Mouse (Mus musculus) kidney, adult 2 months (tissue): ENCODE measurements around the gene Nol10. TPM values are rescaled to one million over a fixed set of nuclear protein-coding genes. Genes with fewer than 3 reads are reported as not detected.

ENCODE experiments used
- DNase-seq: peaks from one replicate; pipeline ENCODE4 v3.0.0; 2021
- H3K27ac ChIP-seq: fragments of 200-500 bp; 2 replicates; pipeline ENCODE4 v1.5.1; 2012; ENCODE audit warnings: low read depth, low read length, control low read depth, inconsistent platforms; ENCODE audit not compliant: insufficient read depth
- H3K27me3 ChIP-seq: fragments of 200-500 bp; replicated peaks from 2 replicates; pipeline ENCODE4 v1.6.1; 2012; ENCODE audit warnings: mild to moderate bottlenecking, moderate library complexity, low read length, inconsistent platforms; ENCODE audit not compliant: control insufficient read depth, insufficient read depth
- H3K36me3 ChIP-seq: fragments of 200-500 bp; 2 replicates; pipeline ENCODE4 v1.6.1; 2012; ENCODE audit warnings: mild to moderate bottlenecking, moderate library complexity, low read length, inconsistent platforms; ENCODE audit not compliant: control insufficient read depth, insufficient read depth
- H3K4me1 ChIP-seq: fragments of 200-500 bp; 2 replicates; pipeline ENCODE4 v1.6.1; 2011; ENCODE audit warnings: low read length; ENCODE audit not compliant: control insufficient read depth, insufficient read depth
- H3K4me3 ChIP-seq: fragments of 200-500 bp; 2 replicates; pipeline ENCODE4 v1.5.1; 2011; ENCODE audit warnings: mild to moderate bottlenecking, low read depth, low read length, control low read depth; ENCODE audit not compliant: insufficient read depth
- CTCF ChIP-seq: fragments of 200-500 bp; conservative IDR thresholded peaks from 2 replicates; pipeline ENCODE4 v1.5.1; 2011; ENCODE audit warnings: low read depth, mild to moderate bottlenecking, control low read depth, low read length, moderate library complexity, mixed read lengths; ENCODE audit not compliant: insufficient read depth, insufficient read length
- POLR2A ChIP-seq: fragments of 200-500 bp; IDR thresholded peaks from one replicate; pipeline ENCODE4 v1.6.1; 2011; ENCODE audit warnings: low read depth, low read length, control low read depth
- WGBS: fragments of 180-500 bp; shearing (Covaris S2); methylation state at CpG from one replicate; pipeline ENCODE4 v1.1.7; 2018; 5-methylcytosine and 5-hydroxymethylcytosine counted together
- polyA plus RNA-seq: library from polyadenylated mRNA; depleted of rRNA; stranded (reverse); fragments of >200 nt; gene quantifications from 2 replicates; pipeline ENCODE4 v1.2.3, GENCODE M21; 2012

Gene Nol10
- polyA plus RNA-seq, 1 experiment: 6.1 TPM

- H3K27ac ChIP-seq: no peak overlapping the region
- no peak overlapping the region for H3K4me3 ChIP-seq
- TF ChIP-seq POLR2A (no peak), CTCF (no peak)
- H3K27me3 ChIP-seq: no peaks in the 10 kb centered on the region
- H3K4me1 ChIP-seq: no peaks in the 10 kb centered on the region
- 56% methylated on average over 4 of the region's 4 CpGs for WGBS
- H3K36me3 ChIP-seq: no peaks in the 10 kb centered on the region
- DNase-seq: no peak
These were observed 30.3 kb upstream of the Nol10 start for GRCm38 (mm10) chr12:17317970-17318369.

GRCm38 (mm10) chr12:17318453-17318852 is 29.8 kb upstream of the Nol10 start:
- 46% methylated on average over 3 of the region's 3 CpGs for WGBS
- no peaks in the 10 kb centered on the region for H3K36me3 ChIP-seq
- no peaks in the 10 kb centered on the region for H3K4me1 ChIP-seq
- TF ChIP-seq CTCF (no peak), POLR2A (no peak)
- no peaks in the 10 kb centered on the region for H3K27me3 ChIP-seq
- H3K27ac ChIP-seq: no peak overlapping the region
- DNase-seq: no peak
- H3K4me3 ChIP-seq: no peak overlapping the region

- Histone ChIP-seq H3K4me1 (no peaks in the 10 kb centered on the region), H3K36me3 (no peaks in the 10 kb centered on the region), H3K27me3 (no peaks in the 10 kb centered on the region), H3K4me3 (peak overlapping the region; percentile 55), H3K27ac (no peak overlapping the region)
- DNase-seq: peak; percentile 66
- 4% methylated on average over 51 of the region's 51 CpGs for WGBS
- TF ChIP-seq POLR2A (no peak), CTCF (no peak)
These were observed 23.4 kb upstream of the Nol10 start for GRCm38 (mm10) chr12:17324549-17325470.

- 71% methylated on average over 3 of the region's 3 CpGs for WGBS
- H3K36me3 ChIP-seq: no peaks in the 10 kb centered on the region
These were observed 19.0 kb upstream of the Nol10 start, which contains the start of gene Atp6v1c2 for GRCm38 (mm10) chr12:17329259-17329658. Gene Atp6v1c2 (minus strand): TSS chr12:17329359.

GRCm38 (mm10) chr12:17333459-17333858 is 14.8 kb upstream of the Nol10 start:
- WGBS: 20% methylated on average over 1 of the region's 1 CpGs
- H3K36me3 ChIP-seq: no peaks in the 10 kb centered on the region

More at GRCm38 (mm10) chr12:17329259-17329658, 19.0 kb upstream of the Nol10 start, which contains the start of gene Atp6v1c2:
- no peaks in the 10 kb centered on the region for H3K27me3 ChIP-seq
- no peak for DNase-seq
- no peaks in the 10 kb centered on the region for H3K4me1 ChIP-seq
- no peak for TF ChIP-seq POLR2A
- TF ChIP-seq CTCF: no peak
- no peak within 1 kb of the TSS for H3K27ac ChIP-seq
- no peak within 1 kb of the TSS for H3K4me3 ChIP-seq

GRCm38 (mm10) chr12:17338338-17338737 is 9.9 kb upstream of the Nol10 start:
- Histone ChIP-seq H3K27me3 (no peaks in the 10 kb centered on the region), H3K4me1 (no peaks in the 10 kb centered on the region), H3K27ac (no peak overlapping the region), H3K36me3 (no peaks in the 10 kb centered on the region), H3K4me3 (no peak overlapping the region)
- DNase-seq: no peak
- TF ChIP-seq POLR2A (no peak), CTCF (no peak)
- WGBS: 60% methylated on average over 2 of the region's 2 CpGs

More at GRCm38 (mm10) chr12:17333459-17333858, 14.8 kb upstream of the Nol10 start:
- Histone ChIP-seq H3K4me1 (no peaks in the 10 kb centered on the region), H3K27me3 (no peaks in the 10 kb centered on the region), H3K4me3 (no peak overlapping the region), H3K27ac (no peak overlapping the region)
- DNase-seq: peak; percentile 60
- TF ChIP-seq POLR2A (no peak), CTCF (no peak)
